Mouse (Mus musculus): Measurements from ENCODE around the gene Mrps11.

Gene Mrps11

GRCm38 (mm10) chr7:78782639-78783581 lies at the start of gene Mrps11, which contains the start of gene Mrpl46:
Gene Mrps11, plus strand, starts transcription at chr7:78783119.
Gene Mrpl46, minus strand, starts transcription at chr7:78783531.
- peak; percentile 83 to 85 for DNase-seq

- peak; percentile 44 to 63 for DNase-seq
These were observed 45.7 kb upstream of the Mrps11 start for GRCm38 (mm10) chr7:78737196-78737595.

- DNase-seq: peak in 1 of 2 experiments; percentile 35
These were observed 45.2 kb upstream of the Mrps11 start, which contains the start of gene Ntrk3 for GRCm38 (mm10) chr7:78737614-78738210. Gene Ntrk3, minus strand, starts transcription at chr7:78738012.

GRCm38 (mm10) chr7:78739351-78740000 lies 43.4 kb upstream of the Mrps11 start:
- DNase-seq: no peak

GRCm38 (mm10) chr7:78743731-78744385 lies 39.1 kb upstream of the Mrps11 start:
- no peak for DNase-seq

GRCm38 (mm10) chr7:78752961-78753360 lies 30.0 kb upstream of the Mrps11 start:
- DNase-seq: no peak

- DNase-seq: no peak
These were observed 29.0 kb upstream of the Mrps11 start for GRCm38 (mm10) chr7:78753752-78754457.

GRCm38 (mm10) chr7:78754458-78755000 lies 28.4 kb upstream of the Mrps11 start:
- DNase-seq: no peak

GRCm38 (mm10) chr7:78763801-78764200 lies 19.1 kb upstream of the Mrps11 start:
- no peak for DNase-seq

- peak in 1 of 2 experiments; percentile 16 for DNase-seq
These were observed 17.7 kb upstream of the Mrps11 start for GRCm38 (mm10) chr7:78765215-78765631.

GRCm38 (mm10) chr7:78766019-78766683 lies 16.8 kb upstream of the Mrps11 start:
- DNase-seq: peak; percentile 87 to 92

- DNase-seq: no peak
These were observed 14.9 kb upstream of the Mrps11 start for GRCm38 (mm10) chr7:78767929-78768531.

GRCm38 (mm10) chr7:78769075-78769652 lies 13.8 kb upstream of the Mrps11 start:
- no peak for DNase-seq

- DNase-seq: no peak
These were observed 12.0 kb upstream of the Mrps11 start for GRCm38 (mm10) chr7:78770936-78771335.

GRCm38 (mm10) chr7:78778741-78779140 lies 4.2 kb upstream of the Mrps11 start:
- no peak for DNase-seq

GRCm38 (mm10) chr7:78785906-78786305 lies 3.0 kb downstream of the Mrps11 start:
- no peak for DNase-seq

- DNase-seq: no peak
These were observed 5.0 kb downstream of the Mrps11 start for GRCm38 (mm10) chr7:78787793-78788380.

GRCm38 (mm10) chr7:78791359-78792222 lies 8.7 kb downstream of the Mrps11 start:
- DNase-seq: peak; percentile 41 to 42

All from thymus, postnatal 36 days (tissue).